Mouse (Mus musculus) heart, embryonic 16.5 days (tissue): ENCODE measurements at regions not wholly inside any gene's neighbourhood (a gene's known extent, or its start where the extent isn't known, plus 50 kb on each side); places are given as distances from the start of the nearest gene placed in this dataset.
A peak's percentile ranks its signal among the peaks of the same experiment; 100 is the strongest.

ENCODE experiments used
- ATAC-seq: fragments of 200-750 bp; cut with Nextera tagmentation; replicated peaks from 2 replicates; pipeline ENCODE4 v1.8.0; 2017; ENCODE audit warnings: moderate number of reproducible peaks; ENCODE audit not compliant: insufficient read depth, low FRiP score; ENCODE audit errors: extremely low read depth
- H3K27ac ChIP-seq: fragments of 300-500 bp; sonication (generic); 2 replicates; pipeline ENCODE4 v1.5.1; 2014; ENCODE audit warnings: mild to moderate bottlenecking, low read length, control low read depth, moderate library complexity
- H3K27me3 ChIP-seq: fragments of 300-500 bp; sonication (generic); 2 replicates; pipeline ENCODE4 v1.6.1; 2014; ENCODE audit warnings: low read length, mixed read lengths; ENCODE audit not compliant: control insufficient read depth, insufficient read depth
- H3K36me3 ChIP-seq: fragments of 300-500 bp; sonication (generic); 2 replicates; pipeline ENCODE4 v1.6.1; 2014; ENCODE audit not compliant: control insufficient read depth, insufficient read depth
- H3K4me1 ChIP-seq: fragments of 300-500 bp; sonication (generic); 2 replicates; pipeline ENCODE4 v1.6.1; 2014; ENCODE audit warnings: low read length, mixed read lengths; ENCODE audit not compliant: control insufficient read depth, insufficient read depth
- H3K4me2 ChIP-seq: fragments of 300-500 bp; sonication (generic); 2 replicates; pipeline ENCODE4 v1.6.1; 2014; ENCODE audit warnings: low read depth, mild to moderate bottlenecking, control low read depth, low read length
- H3K4me3 ChIP-seq: fragments of 300-500 bp; sonication (generic); 2 replicates; pipeline ENCODE4 v1.5.1; 2014; ENCODE audit warnings: mild to moderate bottlenecking, control low read depth, low read length
- H3K9ac ChIP-seq: fragments of 300-500 bp; sonication (generic); 2 replicates; pipeline ENCODE4 v1.6.1; 2014; ENCODE audit warnings: low read length, control low read depth
- H3K9me3 ChIP-seq: fragments of 300-500 bp; sonication (generic); replicated peaks from 2 replicates; pipeline ENCODE4 v1.6.1; 2016; ENCODE audit warnings: low read length; ENCODE audit not compliant: control insufficient read depth
- WGBS: fragments of 180-500 bp; shearing (Covaris S2); extraction: QIAGEN DNeasy Blood & Tissue Kit; methylation state at CpG from one replicate; pipeline ENCODE4 v1.1.7; 2014; 5-methylcytosine and 5-hydroxymethylcytosine counted together

- H3K9ac ChIP-seq: no peak overlapping the region
- no peak for ATAC-seq
- H3K36me3 ChIP-seq: no peaks in the 10 kb centered on the region
- WGBS: 82% methylated on average over 4 of the region's 4 CpGs
- H3K4me1 ChIP-seq: no peaks in the 10 kb centered on the region
- H3K4me2 ChIP-seq: no peak overlapping the region
- no peaks in the 10 kb centered on the region for H3K27me3 ChIP-seq
- H3K4me3 ChIP-seq: no peak overlapping the region
- peaks cover 3% of the 10 kb centered on the region for H3K9me3 ChIP-seq
- no peak overlapping the region for H3K27ac ChIP-seq
These were observed 95.7 kb downstream of the Tmem30b start for GRCm38 (mm10) chr12:73450541-73450940.

GRCm38 (mm10) chr12:73449911-73450520, 96.2 kb downstream of the Tmem30b start:
- no peak for ATAC-seq
- no peak overlapping the region for H3K9ac ChIP-seq
- no peak overlapping the region for H3K27ac ChIP-seq

GRCm38 (mm10) chr12:73449069-73449468, 97.1 kb downstream of the Tmem30b start:
- H3K4me2 ChIP-seq: no peak overlapping the region
- peak; percentile 76 for ATAC-seq
- H3K4me3 ChIP-seq: no peak overlapping the region

More at GRCm38 (mm10) chr12:73449911-73450520, 96.2 kb downstream of the Tmem30b start:
- Histone ChIP-seq H3K4me1 (no peaks in the 10 kb centered on the region), H3K27me3 (no peaks in the 10 kb centered on the region), H3K9me3 (peaks cover 3% of the 10 kb centered on the region), H3K36me3 (no peaks in the 10 kb centered on the region), H3K4me2 (no peak overlapping the region), H3K4me3 (no peak overlapping the region)
- 58% methylated on average over 9 of the region's 9 CpGs for WGBS

GRCm38 (mm10) chr12:73448388-73448965, 97.7 kb downstream of the Tmem30b start:
- no peaks in the 10 kb centered on the region for H3K4me1 ChIP-seq
- H3K27ac ChIP-seq: no peak overlapping the region
- no peaks in the 10 kb centered on the region for H3K27me3 ChIP-seq
- no peak overlapping the region for H3K9ac ChIP-seq
- 46% methylated on average over 10 of the region's 10 CpGs for WGBS
- H3K36me3 ChIP-seq: no peaks in the 10 kb centered on the region
- no peak overlapping the region for H3K4me3 ChIP-seq
- no peak for ATAC-seq
- no peak overlapping the region for H3K4me2 ChIP-seq
- H3K9me3 ChIP-seq: peaks cover 3% of the 10 kb centered on the region

More at GRCm38 (mm10) chr12:73449069-73449468, 97.1 kb downstream of the Tmem30b start:
- H3K9me3 ChIP-seq: peaks cover 3% of the 10 kb centered on the region
- 56% methylated on average over 9 of the region's 9 CpGs for WGBS
- H3K9ac ChIP-seq: no peak overlapping the region
- H3K4me1 ChIP-seq: no peaks in the 10 kb centered on the region
- H3K36me3 ChIP-seq: no peaks in the 10 kb centered on the region
- H3K27me3 ChIP-seq: no peaks in the 10 kb centered on the region
- H3K27ac ChIP-seq: no peak overlapping the region

GRCm38 (mm10) chr12:73447172-73447571, 99.0 kb downstream of the Tmem30b start:
- no peak for ATAC-seq
- Histone ChIP-seq H3K4me1 (no peaks in the 10 kb centered on the region), H3K9me3 (peaks cover 3% of the 10 kb centered on the region), H3K27ac (no peak overlapping the region), H3K27me3 (no peaks in the 10 kb centered on the region), H3K36me3 (no peaks in the 10 kb centered on the region), H3K4me3 (no peak overlapping the region), H3K4me2 (no peak overlapping the region), H3K9ac (no peak overlapping the region)
- WGBS: 92% methylated on average over 6 of the region's 6 CpGs

DNA sequence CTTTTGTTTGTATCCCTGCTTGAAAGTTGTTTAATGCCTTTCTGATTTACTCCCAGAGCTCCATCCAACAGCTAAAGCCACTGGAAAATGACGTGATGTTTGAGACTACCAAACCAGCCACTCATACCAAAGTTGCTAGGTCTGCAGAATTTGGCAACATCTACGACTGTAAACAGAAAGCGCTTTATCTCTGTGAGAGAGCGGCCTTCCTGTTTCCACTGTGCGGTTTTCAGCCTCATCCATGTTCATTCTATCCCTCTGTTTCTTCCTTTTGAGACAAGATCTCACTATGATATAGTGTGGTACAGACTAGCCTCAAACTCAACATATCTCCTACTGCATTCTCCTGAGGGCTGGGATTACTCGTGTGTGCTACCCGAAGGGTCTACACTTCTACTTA, 100.0 kb downstream of the Tmem30b start:
- no peaks in the 10 kb centered on the region for H3K27me3 ChIP-seq
- 0 out of 2 replicates have a peak, but pooled peaks cover 3% of the 10 kb centered on the region for H3K4me1 ChIP-seq
- no peak overlapping the region for H3K27ac ChIP-seq
- H3K9me3 ChIP-seq: peaks cover 3% of the 10 kb centered on the region
- no peak overlapping the region for H3K9ac ChIP-seq
- H3K4me3 ChIP-seq: no peak overlapping the region
- no peaks in the 10 kb centered on the region for H3K36me3 ChIP-seq
- WGBS: 75% methylated on average over 7 of the region's 7 CpGs
- no peak overlapping the region for H3K4me2 ChIP-seq
- no peak for ATAC-seq

- no peak overlapping the region for H3K4me3 ChIP-seq
- H3K27ac ChIP-seq: no peak overlapping the region
- peaks cover 3% of the 10 kb centered on the region for H3K9me3 ChIP-seq
- H3K4me1 ChIP-seq: 0 out of 2 replicates have a peak, but pooled peaks cover 3% of the 10 kb centered on the region
- H3K9ac ChIP-seq: no peak overlapping the region
- no peaks in the 10 kb centered on the region for H3K36me3 ChIP-seq
- H3K27me3 ChIP-seq: no peaks in the 10 kb centered on the region
- H3K4me2 ChIP-seq: no peak overlapping the region
- WGBS: 92% methylated on average over 10 of the region's 10 CpGs
- no peak for ATAC-seq
These were observed 100.6 kb downstream of the Tmem30b start for GRCm38 (mm10) chr12:73445562-73445961.

GRCm38 (mm10) chr12:73445128-73445527, 101.1 kb downstream of the Tmem30b start:
- Histone ChIP-seq H3K36me3 (no peaks in the 10 kb centered on the region), H3K27me3 (no peaks in the 10 kb centered on the region), H3K9me3 (peaks cover 3% of the 10 kb centered on the region), H3K27ac (no peak overlapping the region), H3K9ac (no peak overlapping the region), H3K4me2 (no peak overlapping the region), H3K4me1 (0 out of 2 replicates have a peak, but pooled peaks cover 3% of the 10 kb centered on the region), H3K4me3 (no peak overlapping the region)
- WGBS: 52% methylated on average over 10 of the region's 10 CpGs
- no peak for ATAC-seq

GRCm38 (mm10) chr12:73441326-73441725, 104.9 kb downstream of the Tmem30b start:
- H3K9me3 ChIP-seq: no peaks in the 10 kb centered on the region
- H3K4me2 ChIP-seq: no peak overlapping the region
- H3K27ac ChIP-seq: no peak overlapping the region
- 0 out of 2 replicates have a peak, but pooled peaks cover 3% of the 10 kb centered on the region for H3K4me1 ChIP-seq
- H3K4me3 ChIP-seq: no peak overlapping the region
- no peak overlapping the region for H3K9ac ChIP-seq
- no peaks in the 10 kb centered on the region for H3K27me3 ChIP-seq
- no peak for ATAC-seq
- WGBS: 36% methylated on average over 1 of the region's 1 CpGs
- H3K36me3 ChIP-seq: no peaks in the 10 kb centered on the region
